9 mouse cellular contexts compared by ENCODE assay signal in the genomic region with DNA sequence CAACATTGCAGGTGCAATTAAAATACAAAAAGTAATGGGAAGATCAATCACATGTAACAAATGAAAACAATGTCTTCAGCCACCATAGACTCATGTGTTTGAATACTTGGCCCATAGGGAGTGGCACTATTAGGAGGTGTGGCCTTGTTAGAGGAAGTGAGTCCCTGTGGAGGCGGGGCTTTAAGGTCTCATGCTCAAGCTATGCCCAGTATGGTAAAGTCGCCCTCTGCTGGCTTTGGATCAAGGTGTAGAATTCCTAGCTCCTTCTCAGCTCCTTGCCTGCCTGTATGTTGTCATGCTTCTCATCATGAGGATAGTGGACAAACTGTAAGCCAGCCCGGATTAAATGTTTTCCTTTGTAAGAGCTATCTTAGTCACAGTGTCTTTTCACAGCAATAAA. TPM values are rescaled to one million over a fixed set of nuclear protein-coding genes. Genes with fewer than 3 reads are reported as not detected.
DNase-seq lines count a peak whose midpoint lies in the region; ATAC-seq and TF ChIP-seq lines count a peak whose summit lies in the region.
"Had no signal": no experiment of that assay in that cellular context is flagged by ENCODE, and none has a peak within 500 bp of the region (broad histone marks: within the 10 kb centered on the region; RNA-seq: fewer than 3 reads in every experiment).

No protein-coding gene starts in this region.

- H3K4me1 ChIP-seq in lung, postnatal 0 days (ENCODE audit: insufficient read depth, low read depth, low read length), result no peaks in the 10 kb centered on the region
- H3K4me1 ChIP-seq: midbrain, embryonic 12.5 days had no signal

- H3K9me3 ChIP-seq in lung, postnatal 0 days (ENCODE audit: low read length), result no peaks in the 10 kb centered on the region
- H3K9me3 ChIP-seq: midbrain, embryonic 12.5 days had no signal

- TF ChIP-seq CTCF in lung, postnatal 0 days (IDR thresholded peaks at IDR 0.05), result peak; percentile 31; the same call in 1 of the 2 replicates

- no peaks in the 10 kb centered on the region for H3K27me3 ChIP-seq in lung, postnatal 0 days (replicated peaks; ENCODE audit: insufficient read depth, low read length)
- H3K27me3 ChIP-seq: midbrain, embryonic 12.5 days had no signal

- peaks cover 58% of the 10 kb centered on the region; the same call in 1 of the 2 replicates for H3K36me3 ChIP-seq in lung, postnatal 0 days (ENCODE audit: insufficient read depth, low read length)

- no peak overlapping the region for H3K4me3 ChIP-seq in lung, postnatal 0 days (ENCODE audit: low read depth, low read length)
- H3K4me3 ChIP-seq: midbrain, embryonic 12.5 days had no signal

- H3K9ac ChIP-seq in lung, postnatal 0 days (replicated peaks; ENCODE audit: low read depth), result no peak overlapping the region
- H3K9ac ChIP-seq: midbrain, embryonic 12.5 days had no signal

- no peak for TF ChIP-seq EP300 in lung, postnatal 0 days (IDR thresholded peaks at IDR 0.05)

- peak; percentile 36 for DNase-seq in adrenal gland, postnatal 14 days
- no peak for DNase-seq in adrenal gland, adult 2 months
- peak; percentile 46 for DNase-seq in lung, postnatal 0 days (ENCODE audit: low spot score)
- no peak for DNase-seq in layer of hippocampus, postnatal 36 days
- no peak for DNase-seq in frontal cortex, postnatal 10 days (ENCODE audit: low spot score in 2 of 2)

- 84% methylated on average over 3 of the region's 3 CpGs for WGBS in lung, postnatal 0 days

- no peak overlapping the region for H3K4me2 ChIP-seq in lung, postnatal 0 days (replicated peaks; ENCODE audit: low read depth, low read length)
- H3K4me2 ChIP-seq: midbrain, embryonic 12.5 days had no signal

- no peak overlapping the region for H3K27ac ChIP-seq in lung, postnatal 0 days (ENCODE audit: low read length)
- H3K27ac ChIP-seq: midbrain, embryonic 12.5 days had no signal

- peak; percentile 54 for ATAC-seq in CD4-positive, CD25-positive, alpha-beta regulatory T cell, adult 4 months
- ATAC-seq in erythroid progenitor cell, adult 5-6 weeks (replicated peaks; ENCODE audit: low FRiP score, poor library complexity, severe bottlenecking), result peak; percentile 77; the same call in 1 of the 2 replicates
- ATAC-seq in lung, postnatal 0 days, result peak; percentile 35; the same call in 1 of the 2 replicates
- ATAC-seq in cerebellum, adult (ENCODE audit: insufficient number of reproducible peaks, low FRiP score, low TSS enrichment), result no peak

RNA-seq across cellular contexts. Expression of gene Ltn1, which starts 27.4 kb away (rescaled TPM):
- 33.6 and 35.7 TPM in 2 replicates for total RNA-seq in adrenal gland, postnatal 14 days (2021)
- 10 to 100 TPM; 29.6 to 32.0 TPM for total RNA-seq in adrenal gland, adult 2 months (2021)
- 1.6 and 1.8 TPM in 2 replicates for polyA plus RNA-seq in adrenal gland, adult 2 months (2012; rRNA removed)
- 10 to 100 TPM; 24.3 to 48.5 TPM for polyA plus RNA-seq in CD4-positive, CD25-positive, alpha-beta regulatory T cell, adult 4 months (2017; shearing (Covaris generic))
- total RNA-seq in erythroid progenitor cell, adult 5-6 weeks (2015; ENCODE audit: low replicate concordance), result 12.6 and 19.1 TPM in 2 replicates
- total RNA-seq in erythroid progenitor cell, adult 5-6 weeks (2017; ENCODE audit: low replicate concordance), result 11.9 and 14.1 TPM in 2 replicates
- polyA plus RNA-seq in lung, postnatal 0 days (2015; fragmentation: Nextera tagmentation; extraction: Ambion mirVana), result 13.1 and 15.0 TPM in 2 replicates
- 10 to 100 TPM; 46.9 to 50.0 TPM for total RNA-seq in layer of hippocampus, postnatal 36 days (2021)

RNA-seq across cellular contexts. Expression of gene Rwdd2b, which starts 35.4 kb away (rescaled TPM):
- total RNA-seq in adrenal gland, postnatal 14 days (2021), result 6.4 and 8.6 TPM in 2 replicates
- 1 to 10 TPM; 5.2 to 5.3 TPM for total RNA-seq in adrenal gland, adult 2 months (2021)
- 1.1 and 1.7 TPM in 2 replicates for polyA plus RNA-seq in adrenal gland, adult 2 months (2012; rRNA removed)
- 10 to 100 TPM in 1 of 2 experiments, 1 to 10 TPM in 1; 9.2 to 12.8 TPM for polyA plus RNA-seq in CD4-positive, CD25-positive, alpha-beta regulatory T cell, adult 4 months (2017; shearing (Covaris generic))
- 1.3 TPM in 1 of 2 replicates, not detected in the other for total RNA-seq in erythroid progenitor cell, adult 5-6 weeks (2015; ENCODE audit: low replicate concordance)
- total RNA-seq in erythroid progenitor cell, adult 5-6 weeks (2017; ENCODE audit: low replicate concordance), result 1.4 and 4.2 TPM in 2 replicates
- 5.7 and 7.0 TPM in 2 replicates for polyA plus RNA-seq in lung, postnatal 0 days (2015; fragmentation: Nextera tagmentation; extraction: Ambion mirVana)
- 10 to 100 TPM in 1 of 2 experiments, 1 to 10 TPM in 1; 9.1 to 10.3 TPM for total RNA-seq in layer of hippocampus, postnatal 36 days (2021)

RNA-seq across cellular contexts. Expression of gene Usp16, which starts 49.5 kb away (rescaled TPM):
- total RNA-seq in adrenal gland, postnatal 14 days (2021), result 78.6 and 78.9 TPM in 2 replicates
- total RNA-seq in adrenal gland, adult 2 months (2021), result 10 to 100 TPM; 63.2 to 81.6 TPM
- 4.8 and 7.5 TPM in 2 replicates for polyA plus RNA-seq in adrenal gland, adult 2 months (2012; rRNA removed)
- polyA plus RNA-seq in CD4-positive, CD25-positive, alpha-beta regulatory T cell, adult 4 months (2017; shearing (Covaris generic)), result 10 to 100 TPM; 37.1 to 61.1 TPM
- 41.9 and 65.2 TPM in 2 replicates for total RNA-seq in erythroid progenitor cell, adult 5-6 weeks (2015; ENCODE audit: low replicate concordance)
- 26.8 and 33.0 TPM in 2 replicates for total RNA-seq in erythroid progenitor cell, adult 5-6 weeks (2017; ENCODE audit: low replicate concordance)
- 41.0 and 43.5 TPM in 2 replicates for polyA plus RNA-seq in lung, postnatal 0 days (2015; fragmentation: Nextera tagmentation; extraction: Ambion mirVana)
- total RNA-seq in layer of hippocampus, postnatal 36 days (2021), result 10 to 100 TPM; 42.0 to 47.6 TPM

RNA-seq across cellular contexts. Expression of gene N6amt1, which starts 51.0 kb away (rescaled TPM):
- 21.0 and 24.1 TPM in 2 replicates for total RNA-seq in adrenal gland, postnatal 14 days (2021)
- total RNA-seq in adrenal gland, adult 2 months (2021), result 10 to 100 TPM; 20.1 to 23.7 TPM
- polyA plus RNA-seq in adrenal gland, adult 2 months (2012; rRNA removed), result 5.1 and 5.5 TPM in 2 replicates
- polyA plus RNA-seq in CD4-positive, CD25-positive, alpha-beta regulatory T cell, adult 4 months (2017; shearing (Covaris generic)), result 10 to 100 TPM; 19.8 to 21.9 TPM
- total RNA-seq in erythroid progenitor cell, adult 5-6 weeks (2015; ENCODE audit: low replicate concordance), result 2.9 and 3.2 TPM in 2 replicates
- 1.9 and 2.0 TPM in 2 replicates for total RNA-seq in erythroid progenitor cell, adult 5-6 weeks (2017; ENCODE audit: low replicate concordance)
- polyA plus RNA-seq in lung, postnatal 0 days (2015; fragmentation: Nextera tagmentation; extraction: Ambion mirVana), result 20.0 and 23.4 TPM in 2 replicates
- 10 to 100 TPM; 18.9 to 20.0 TPM for total RNA-seq in layer of hippocampus, postnatal 36 days (2021)

Comparison
In these comparisons a context has a peak if more than half of its experiments do, and no peak if none do; other contexts are left out.
1. DNase-seq: peak in adrenal gland, postnatal 14 days (single experiment) and lung, postnatal 0 days (single experiment); none in adrenal gland, adult 2 months (single experiment), layer of hippocampus, postnatal 36 days (0 of 2) and frontal cortex, postnatal 10 days (0 of 2).